In genomic region chr1:168416729-168417437, GRCm38 (mm10) we compare ENCODE assay signal across 8 mouse cellular contexts. TPM values are rescaled to one million over a fixed set of nuclear protein-coding genes. Genes with fewer than 3 reads are reported as not detected.
DNase-seq lines count a peak whose midpoint lies in the region; ATAC-seq lines count a peak whose summit lies in the region.

No protein-coding gene starts in this region.

- no peak overlapping the region for H3K4me2 ChIP-seq in lung, embryonic 16.5 days (ENCODE audit: low read depth, low read length)
- peak overlapping the region; percentile 22 for H3K4me2 ChIP-seq in embryonic facial prominence, embryonic 12.5 days (replicated peaks)
- peak overlapping the region; percentile 15; the same call in 1 of the 2 replicates for H3K4me2 ChIP-seq in neural tube, embryonic 15.5 days

- H3K9ac ChIP-seq in lung, embryonic 16.5 days (ENCODE audit: low read length): 0 out of 2 replicates have a peak overlapping the region, but pooled peaks have one; percentile 31
- H3K9ac ChIP-seq in embryonic facial prominence, embryonic 12.5 days: peak overlapping the region; percentile 24; the same call in 1 of the 2 replicates
- H3K9ac ChIP-seq in neural tube, embryonic 15.5 days (replicated peaks): no peak overlapping the region

- H3K9me3 ChIP-seq in lung, embryonic 16.5 days (ENCODE audit: control insufficient read depth, low read length): no peaks in the 10 kb centered on the region
- H3K9me3 ChIP-seq in embryonic facial prominence, embryonic 12.5 days: no peaks in the 10 kb centered on the region
- H3K9me3 ChIP-seq in neural tube, embryonic 15.5 days (replicated peaks): no peaks in the 10 kb centered on the region

- no peak overlapping the region for H3K4me3 ChIP-seq in lung, embryonic 16.5 days (ENCODE audit: low read length)
- no peak overlapping the region; the same call in 1 of the 2 replicates for H3K4me3 ChIP-seq in embryonic facial prominence, embryonic 12.5 days
- H3K4me3 ChIP-seq in neural tube, embryonic 15.5 days (replicated peaks): no peak overlapping the region

- no peak overlapping the region for H3K27ac ChIP-seq in lung, embryonic 16.5 days (ENCODE audit: low read length)
- peak overlapping the region; percentile 70 for H3K27ac ChIP-seq in embryonic facial prominence, embryonic 12.5 days
- H3K27ac ChIP-seq in neural tube, embryonic 15.5 days (replicated peaks): no peak overlapping the region

- H3K27me3 ChIP-seq in lung, embryonic 16.5 days (ENCODE audit: control insufficient read depth, insufficient read depth, low read depth, low read length): no peaks in the 10 kb centered on the region
- H3K27me3 ChIP-seq in embryonic facial prominence, embryonic 12.5 days: no peaks in the 10 kb centered on the region
- H3K27me3 ChIP-seq in neural tube, embryonic 15.5 days (replicated peaks): no peaks in the 10 kb centered on the region

- DNase-seq in lung, postnatal 25 days (ENCODE audit: low spot score): no peak
- peak; percentile 63 for DNase-seq in kidney, postnatal 10 days
- no peak for DNase-seq in cerebellum, postnatal 36 days
- no peak for DNase-seq in layer of hippocampus, postnatal 10 days (ENCODE audit: low spot score in 2 of 2)

- peak; percentile 50 for ATAC-seq in lung, embryonic 16.5 days (ENCODE audit: low read depth)
- peak; percentile 71; the same call in 1 of the 2 replicates for ATAC-seq in embryonic facial prominence, embryonic 12.5 days (ENCODE audit: insufficient number of reproducible peaks, insufficient read depth, low FRiP score, low TSS enrichment)
- no peak for ATAC-seq in neural tube, embryonic 15.5 days (ENCODE audit: low FRiP score)
- no peak for ATAC-seq in cerebellum, adult (ENCODE audit: insufficient number of reproducible peaks, low FRiP score, low TSS enrichment)

- peaks cover 5% of the 10 kb centered on the region; the same call in 1 of the 2 replicates for H3K36me3 ChIP-seq in lung, embryonic 16.5 days (ENCODE audit: control insufficient read depth, insufficient read depth, low read length)
- H3K36me3 ChIP-seq in embryonic facial prominence, embryonic 12.5 days: peaks cover 40% of the 10 kb centered on the region
- H3K36me3 ChIP-seq in neural tube, embryonic 15.5 days: no peaks in the 10 kb centered on the region

- WGBS in lung, embryonic 16.5 days: 19% methylated on average over 11 of the region's 11 CpGs
- WGBS in embryonic facial prominence, embryonic 12.5 days: 8% methylated on average over 11 of the region's 11 CpGs
- WGBS in neural tube, embryonic 15.5 days: 22% methylated on average over 11 of the region's 11 CpGs

- peaks cover 31% of the 10 kb centered on the region for H3K4me1 ChIP-seq in lung, embryonic 16.5 days (replicated peaks; ENCODE audit: control insufficient read depth, insufficient read depth, low read length)
- H3K4me1 ChIP-seq in embryonic facial prominence, embryonic 12.5 days: peaks cover 48% of the 10 kb centered on the region
- H3K4me1 ChIP-seq in neural tube, embryonic 15.5 days: peaks cover 20% of the 10 kb centered on the region

RNA-seq across cellular contexts. Expression of gene Pbx1, which starts 15.2 kb away (rescaled TPM):
- 34.0 and 34.3 TPM in 2 replicates for polyA plus RNA-seq in lung, embryonic 16.5 days (2015; fragmentation: Nextera tagmentation; extraction: Ambion mirVana)
- polyA plus RNA-seq in embryonic facial prominence, embryonic 12.5 days (2016; fragmentation: Nextera tagmentation; extraction: Ambion mirVana): 66.3 and 66.8 TPM in 2 replicates
- 28.8 and 31.4 TPM in 2 replicates for polyA plus RNA-seq in neural tube, embryonic 15.5 days (2015; fragmentation: Nextera tagmentation; extraction: Ambion mirVana)
- total RNA-seq in layer of hippocampus, postnatal 10 days (2021): 100 to 1,000 TPM; 126 to 143 TPM

Comparison
In these comparisons a context has a peak if more than half of its experiments do, and no peak if none do; other contexts are left out.
1. ATAC-seq: peak in lung, embryonic 16.5 days (single experiment) and embryonic facial prominence, embryonic 12.5 days (single experiment); none in neural tube, embryonic 15.5 days (single experiment) and cerebellum, adult (single experiment).